Mouse (Mus musculus) midbrain, embryonic 13.5 days (tissue): ENCODE measurements at regions not wholly inside any gene's neighbourhood (a gene's known extent, or its start where the extent isn't known, plus 50 kb on each side); places are given as distances from the start of the nearest gene placed in this dataset.

Experiments used
- ATAC-seq: fragments of 200-750 bp; cut with Nextera tagmentation; 2 replicates; pipeline ENCODE4 v1.8.0; 2017; ENCODE audit warnings: mild to moderate bottlenecking, moderate TSS enrichment, moderate library complexity
- H3K27ac ChIP-seq: fragments of 300-500 bp; sonication (generic); 2 replicates; pipeline ENCODE4 v1.5.1; 2015; ENCODE audit warnings: inconsistent platforms, mild to moderate bottlenecking, moderate library complexity
- H3K27me3 ChIP-seq: fragments of 300-500 bp; sonication (generic); 2 replicates; pipeline ENCODE4 v1.6.1; 2015; ENCODE audit warnings: mild to moderate bottlenecking, inconsistent platforms
- H3K36me3 ChIP-seq: fragments of 300-500 bp; sonication (generic); 2 replicates; pipeline ENCODE4 v1.6.1; 2015; ENCODE audit warnings: mild to moderate bottlenecking, inconsistent platforms
- H3K4me1 ChIP-seq: fragments of 300-500 bp; sonication (generic); replicated peaks from 2 replicates; pipeline ENCODE4 v1.6.1; 2015; ENCODE audit warnings: inconsistent platforms
- H3K4me2 ChIP-seq: fragments of 300-500 bp; sonication (generic); replicated peaks from 2 replicates; pipeline ENCODE4 v1.6.1; 2015; ENCODE audit warnings: moderate library complexity, mild to moderate bottlenecking, inconsistent platforms
- H3K4me3 ChIP-seq: fragments of 300-500 bp; sonication (generic); replicated peaks from 2 replicates; pipeline ENCODE4 v1.5.1; 2015; ENCODE audit warnings: mild to moderate bottlenecking, inconsistent platforms
- H3K9ac ChIP-seq: fragments of 300-500 bp; sonication (generic); replicated peaks from 2 replicates; pipeline ENCODE4 v1.6.1; 2015; ENCODE audit warnings: mild to moderate bottlenecking, inconsistent platforms
- H3K9me3 ChIP-seq: fragments of 300-500 bp; sonication (generic); 2 replicates; pipeline ENCODE4 v1.6.1; 2016; ENCODE audit warnings: mild to moderate bottlenecking, inconsistent platforms
- WGBS: fragments of 180-500 bp; shearing (Covaris S2); methylation state at CpG from one replicate; pipeline ENCODE4 v1.1.7; 2015; 5-methylcytosine and 5-hydroxymethylcytosine counted together

GRCm38 (mm10) chr7:37376207-37376606 lies 397.2 kb downstream of the Zfp536 start:
- H3K9me3 ChIP-seq = no peaks in the 10 kb centered on the region
- no peak overlapping the region for H3K9ac ChIP-seq
- no peak overlapping the region for H3K4me3 ChIP-seq
- no peaks in the 10 kb centered on the region; the same call in 1 of the 2 replicates for H3K36me3 ChIP-seq
- no peak overlapping the region for H3K27ac ChIP-seq
- H3K4me1 ChIP-seq = peaks cover 38% of the 10 kb centered on the region
- 4% methylated on average over 6 of the region's 6 CpGs for WGBS
- ATAC-seq = 0 out of 2 replicates have a peak, but pooled peaks have one; percentile 15
- no peak overlapping the region for H3K4me2 ChIP-seq
- 0 out of 2 replicates have a peak, but pooled peaks cover 3% of the 10 kb centered on the region for H3K27me3 ChIP-seq

GRCm38 (mm10) chr7:37377889-37378521 lies 395.4 kb downstream of the Zfp536 start:
- H3K27me3 ChIP-seq = 0 out of 2 replicates have a peak, but pooled peaks cover 3% of the 10 kb centered on the region
- H3K27ac ChIP-seq = no peak overlapping the region
- H3K4me3 ChIP-seq = no peak overlapping the region
- ATAC-seq = peak; percentile 69
- H3K36me3 ChIP-seq = no peaks in the 10 kb centered on the region; the same call in 1 of the 2 replicates
- H3K4me2 ChIP-seq = peak overlapping the region; percentile 30
- H3K9me3 ChIP-seq = no peaks in the 10 kb centered on the region
- H3K4me1 ChIP-seq = peaks cover 38% of the 10 kb centered on the region
- WGBS = 26% methylated on average over 19 of the region's 19 CpGs
- H3K9ac ChIP-seq = no peak overlapping the region

GRCm38 (mm10) chr7:37387871-37388270 lies 385.6 kb downstream of the Zfp536 start:
- Histone ChIP-seq H3K27ac (no peak overlapping the region), H3K4me2 (no peak overlapping the region), H3K36me3 (no peaks in the 10 kb centered on the region), H3K9ac (no peak overlapping the region), H3K9me3 (no peaks in the 10 kb centered on the region), H3K4me3 (no peak overlapping the region), H3K4me1 (no peaks in the 10 kb centered on the region), H3K27me3 (no peaks in the 10 kb centered on the region)
- ATAC-seq = no peak
- whole genome bisulfite sequencing = 95% methylated on average over 8 of the region's 8 CpGs

- no peaks in the 10 kb centered on the region for H3K27me3 ChIP-seq
- ATAC-seq = no peak
- H3K27ac ChIP-seq = no peak overlapping the region
- no peaks in the 10 kb centered on the region for H3K4me1 ChIP-seq
- 82% methylated on average over 22 of the region's 22 CpGs for WGBS
- no peak overlapping the region for H3K9ac ChIP-seq
- H3K36me3 ChIP-seq = no peaks in the 10 kb centered on the region
- H3K4me3 ChIP-seq = no peak overlapping the region
- no peak overlapping the region for H3K4me2 ChIP-seq
- no peaks in the 10 kb centered on the region for H3K9me3 ChIP-seq
Measured at GRCm38 (mm10) chr7:37388843-37389702, 384.4 kb downstream of the Zfp536 start.

GRCm38 (mm10) chr7:37389703-37390087 lies 383.7 kb downstream of the Zfp536 start:
- no peak overlapping the region for H3K27ac ChIP-seq
- no peaks in the 10 kb centered on the region for H3K36me3 ChIP-seq
- H3K4me1 ChIP-seq = peaks cover 2% of the 10 kb centered on the region
- H3K9ac ChIP-seq = no peak overlapping the region
- 93% methylated on average over 2 of the region's 2 CpGs for WGBS
- H3K27me3 ChIP-seq = no peaks in the 10 kb centered on the region
- no peak overlapping the region for H3K4me2 ChIP-seq
- no peak overlapping the region for H3K4me3 ChIP-seq
- H3K9me3 ChIP-seq = no peaks in the 10 kb centered on the region
- ATAC-seq = no peak

- Histone ChIP-seq H3K9ac (no peak overlapping the region), H3K9me3 (no peaks in the 10 kb centered on the region), H3K27me3 (no peaks in the 10 kb centered on the region), H3K36me3 (no peaks in the 10 kb centered on the region), H3K4me3 (no peak overlapping the region), H3K4me1 (peaks cover 7% of the 10 kb centered on the region), H3K4me2 (no peak overlapping the region), H3K27ac (no peak overlapping the region)
- no peak for ATAC-seq
- WGBS = 95% methylated on average over 7 of the region's 7 CpGs
Measured at GRCm38 (mm10) chr7:37390271-37390670, 383.2 kb downstream of the Zfp536 start.

- Histone ChIP-seq H3K9me3 (no peaks in the 10 kb centered on the region), H3K4me2 (no peak overlapping the region), H3K27ac (no peak overlapping the region), H3K27me3 (no peaks in the 10 kb centered on the region), H3K9ac (no peak overlapping the region), H3K4me1 (peaks cover 13% of the 10 kb centered on the region), H3K36me3 (no peaks in the 10 kb centered on the region), H3K4me3 (no peak overlapping the region)
- 94% methylated on average over 6 of the region's 6 CpGs for WGBS
- no peak for ATAC-seq
Measured at GRCm38 (mm10) chr7:37392122-37392521, 381.3 kb downstream of the Zfp536 start.

- no peak overlapping the region for H3K9ac ChIP-seq
- ATAC-seq = no peak
- 89% methylated on average over 8 of the region's 8 CpGs for WGBS
- H3K27me3 ChIP-seq = no peaks in the 10 kb centered on the region
- no peak overlapping the region for H3K4me2 ChIP-seq
- no peaks in the 10 kb centered on the region for H3K9me3 ChIP-seq
- no peak overlapping the region for H3K27ac ChIP-seq
- H3K36me3 ChIP-seq = no peaks in the 10 kb centered on the region
- no peak overlapping the region for H3K4me3 ChIP-seq
- H3K4me1 ChIP-seq = peaks cover 13% of the 10 kb centered on the region
Measured at GRCm38 (mm10) chr7:37392604-37393003, 380.8 kb downstream of the Zfp536 start.

- H3K36me3 ChIP-seq = no peaks in the 10 kb centered on the region
- 85% methylated on average over 3 of the region's 3 CpGs for WGBS
Measured at GRCm38 (mm10) chr7:37393071-37393470, 380.4 kb downstream of the Zfp536 start.

GRCm38 (mm10) chr7:37394965-37395426 lies 378.4 kb downstream of the Zfp536 start:
- 55% methylated on average over 8 of the region's 8 CpGs for WGBS
- Histone ChIP-seq H3K9me3 (no peaks in the 10 kb centered on the region), H3K4me3 (no peak overlapping the region), H3K4me1 (peaks cover 13% of the 10 kb centered on the region), H3K27ac (no peak overlapping the region), H3K9ac (no peak overlapping the region), H3K36me3 (no peaks in the 10 kb centered on the region), H3K4me2 (no peak overlapping the region), H3K27me3 (no peaks in the 10 kb centered on the region)
- peak; percentile 78 for ATAC-seq

More at GRCm38 (mm10) chr7:37393071-37393470, 380.4 kb downstream of the Zfp536 start:
- no peaks in the 10 kb centered on the region for H3K27me3 ChIP-seq
- H3K4me2 ChIP-seq = no peak overlapping the region
- no peak overlapping the region for H3K4me3 ChIP-seq
- H3K9ac ChIP-seq = no peak overlapping the region
- no peak for ATAC-seq
- H3K4me1 ChIP-seq = peaks cover 13% of the 10 kb centered on the region
- no peak overlapping the region for H3K27ac ChIP-seq
- no peaks in the 10 kb centered on the region for H3K9me3 ChIP-seq

GRCm38 (mm10) chr7:37395881-37396513 lies 377.4 kb downstream of the Zfp536 start:
- H3K27me3 ChIP-seq = no peaks in the 10 kb centered on the region
- H3K27ac ChIP-seq = no peak overlapping the region
- ATAC-seq = no peak
- no peak overlapping the region for H3K4me3 ChIP-seq
- H3K4me1 ChIP-seq = peaks cover 13% of the 10 kb centered on the region
- H3K9ac ChIP-seq = no peak overlapping the region
- H3K4me2 ChIP-seq = no peak overlapping the region
- no peaks in the 10 kb centered on the region for H3K36me3 ChIP-seq
- no peaks in the 10 kb centered on the region for H3K9me3 ChIP-seq
- 88% methylated on average over 13 of the region's 13 CpGs for WGBS

- WGBS = 96% methylated on average over 2 of the region's 2 CpGs
Measured at GRCm38 (mm10) chr7:37403483-37403882, 370.0 kb downstream of the Zfp536 start.

More at GRCm38 (mm10) chr7:37403483-37403882, 370.0 kb downstream of the Zfp536 start:
- H3K36me3 ChIP-seq = no peaks in the 10 kb centered on the region
- no peak overlapping the region for H3K4me3 ChIP-seq
- ATAC-seq = no peak
- no peak overlapping the region for H3K4me2 ChIP-seq
- H3K9ac ChIP-seq = no peak overlapping the region
- no peaks in the 10 kb centered on the region for H3K27me3 ChIP-seq
- H3K4me1 ChIP-seq = no peaks in the 10 kb centered on the region
- H3K27ac ChIP-seq = no peak overlapping the region
- no peaks in the 10 kb centered on the region for H3K9me3 ChIP-seq
